Mouse (Mus musculus) layer of hippocampus, postnatal 36 days (tissue): ENCODE measurements around the gene Vsir. TPM values are rescaled to one million over a fixed set of nuclear protein-coding genes. Genes with fewer than 3 reads are reported as not detected.

ENCODE experiments used
- DNase-seq, 2 experiments: peaks; one replicate each; pipeline ENCODE4 v3.0.0; 2022
- total RNA-seq, 2 experiments: library from RNA; stranded (reverse); gene quantifications; 2 replicates each; pipeline ENCODE4 v1.2.3; 2021

The Vsir gene
- total RNA-seq, 2 experiments from 2014 or later = 19.8 to 22.9 TPM

DNA sequence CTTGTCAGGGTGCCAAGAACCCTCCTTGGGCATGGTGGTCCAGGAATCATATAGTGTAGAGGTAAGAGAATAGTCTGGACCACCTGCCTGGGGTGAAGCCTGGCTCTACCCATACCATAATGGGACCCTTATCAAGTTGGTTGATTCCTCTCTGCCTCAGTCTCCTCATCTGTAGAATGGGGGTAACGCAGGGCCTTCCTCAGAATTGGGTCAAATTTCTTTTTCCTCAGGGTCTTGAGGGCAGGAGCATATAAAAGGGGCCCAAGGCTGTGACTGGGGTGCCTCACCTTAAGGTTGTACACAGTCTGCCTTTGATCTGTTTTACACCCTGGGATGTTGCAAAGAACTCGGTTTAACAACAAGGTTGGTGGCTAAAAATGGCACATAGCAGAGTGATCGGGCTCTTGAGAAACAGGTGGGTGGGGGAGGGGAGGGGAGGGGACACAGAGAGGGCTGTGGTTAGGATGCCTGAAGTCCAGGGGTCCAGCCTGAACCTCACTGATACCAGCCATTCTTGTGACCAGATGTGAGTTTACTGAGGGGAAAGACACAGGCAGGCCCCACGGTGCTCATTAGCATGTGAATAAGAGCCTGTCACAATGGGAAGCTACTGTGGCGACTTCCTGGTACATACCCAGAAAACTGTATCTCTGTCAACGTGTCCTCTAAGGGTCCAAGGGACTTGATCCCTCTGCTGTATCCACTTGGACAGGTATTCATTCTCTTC lies 43.7 kb downstream of the Vsir start:
- no peak for DNase-seq

DNA sequence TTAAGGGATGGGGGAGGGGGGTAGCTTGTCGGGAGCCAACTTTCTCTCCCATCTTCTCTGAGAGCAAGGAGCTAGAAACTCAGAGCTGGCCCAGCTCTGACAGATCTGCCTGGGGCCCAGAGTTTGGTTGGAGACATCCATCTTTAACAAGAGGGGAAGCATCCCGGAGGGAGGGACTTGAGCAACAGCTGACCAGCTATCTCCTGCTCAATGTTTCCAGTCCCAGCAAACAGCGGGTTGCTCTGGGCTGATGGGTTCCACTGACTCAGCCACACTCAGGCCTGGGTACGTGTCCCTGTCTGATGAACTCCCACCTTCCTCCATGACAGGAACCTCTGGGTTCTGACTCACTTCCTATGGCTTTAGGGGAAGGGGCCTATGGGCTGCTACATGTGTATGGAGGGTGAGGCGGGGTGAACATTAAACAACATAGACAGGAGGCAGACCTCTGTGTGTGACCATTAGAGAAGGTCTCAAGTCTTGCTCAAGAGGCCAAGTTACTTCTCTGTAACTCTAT lies 44.3 kb downstream of the Vsir start:
- DNase-seq = no peak

DNA sequence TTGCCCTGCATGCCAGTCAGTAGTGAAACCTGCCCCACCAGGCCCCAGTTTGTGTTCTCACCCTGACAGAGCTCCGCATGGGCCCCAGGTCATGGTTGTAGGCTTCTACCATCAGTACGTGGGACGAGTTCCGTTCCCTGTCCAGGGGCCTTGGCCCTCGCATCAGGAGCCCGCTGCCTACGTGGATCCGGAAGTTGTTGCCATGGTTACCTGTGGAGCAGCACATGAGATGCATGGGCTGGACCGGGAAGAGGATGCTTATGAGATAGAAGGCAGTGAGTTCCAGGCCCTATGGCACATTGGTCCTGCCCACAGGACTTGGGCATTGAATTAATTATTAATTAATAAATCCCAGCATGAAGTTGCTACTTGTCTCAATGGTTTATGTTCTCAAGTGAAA lies 45.0 kb downstream of the Vsir start:
- DNase-seq = no peak

DNA sequence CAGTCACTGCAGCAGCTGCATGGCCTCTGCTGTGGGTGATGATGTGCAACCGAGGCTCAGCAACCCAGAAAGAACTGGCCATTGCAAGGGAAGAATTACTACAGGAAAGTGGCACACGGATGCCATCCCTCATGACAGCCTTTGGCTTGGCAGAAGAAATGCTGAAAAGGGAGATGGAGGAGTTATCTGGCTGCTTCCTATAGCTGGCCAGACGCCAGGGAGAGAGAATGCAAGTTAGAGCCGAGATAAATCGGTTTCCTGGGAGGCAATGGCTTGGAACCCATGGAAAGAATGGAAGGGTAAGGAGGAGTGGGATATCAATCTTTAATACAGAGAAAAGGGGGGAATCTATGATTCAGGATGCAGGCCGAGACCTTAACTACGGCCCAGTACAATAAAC lies 48.3 kb downstream of the Vsir start:
- DNase-seq = no peak

DNA sequence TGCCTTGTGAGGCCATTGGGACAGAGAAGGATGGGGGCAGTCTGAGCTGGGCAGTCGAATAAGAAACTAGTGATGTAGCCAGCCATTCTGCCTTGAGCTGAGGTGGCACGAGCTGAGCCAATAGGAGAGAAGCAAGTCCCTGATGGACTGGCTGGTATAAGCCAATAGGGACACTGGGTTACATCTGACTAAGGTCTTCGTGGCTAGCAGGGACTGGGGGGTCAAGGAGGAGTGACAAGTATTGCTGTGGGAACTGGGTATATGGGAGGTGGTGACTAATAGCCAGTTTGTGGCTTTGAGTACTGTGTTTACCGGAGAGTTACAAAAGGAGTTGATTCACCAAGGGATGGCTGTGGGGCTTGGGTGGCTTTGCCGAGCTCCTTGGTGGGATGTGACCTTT lies 49.0 kb downstream of the Vsir start:
- DNase-seq = no peak

DNA sequence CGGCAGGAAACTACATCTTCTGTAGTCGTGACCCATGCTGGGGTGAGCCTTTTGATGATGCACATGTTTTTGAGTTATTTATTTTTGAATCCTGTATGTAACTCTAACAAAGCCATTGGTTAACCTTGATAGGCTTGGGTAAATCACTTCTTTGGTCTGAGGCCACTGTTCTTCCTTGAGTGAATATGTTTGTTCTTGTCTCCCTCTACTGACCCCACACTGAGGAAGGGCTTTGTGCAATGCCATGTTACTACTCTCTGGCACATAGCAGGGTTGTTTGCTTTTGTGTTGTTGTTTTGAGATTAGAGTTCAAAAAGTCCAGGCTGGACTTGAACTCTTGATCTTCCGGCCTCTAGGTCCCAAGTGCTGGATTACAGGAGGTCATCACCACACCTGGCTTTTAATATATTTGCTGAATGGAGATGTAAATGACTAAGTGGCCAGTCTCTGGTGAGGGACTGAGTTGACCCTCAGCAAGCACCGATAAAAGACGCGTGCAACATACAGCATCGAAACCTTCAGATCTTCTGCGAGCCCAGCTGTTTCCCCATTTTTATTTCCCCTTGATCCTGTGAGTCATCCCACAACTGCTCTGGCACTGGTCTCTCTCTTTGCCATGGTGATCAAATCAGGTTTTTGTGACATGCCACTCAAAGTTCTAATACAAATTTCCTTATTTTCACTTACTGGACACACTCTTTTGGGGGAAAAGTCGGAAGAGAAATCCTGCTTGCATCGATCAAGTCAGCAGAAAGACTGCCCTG lies 51.6 kb downstream of the Vsir start:
- no peak for DNase-seq

DNA sequence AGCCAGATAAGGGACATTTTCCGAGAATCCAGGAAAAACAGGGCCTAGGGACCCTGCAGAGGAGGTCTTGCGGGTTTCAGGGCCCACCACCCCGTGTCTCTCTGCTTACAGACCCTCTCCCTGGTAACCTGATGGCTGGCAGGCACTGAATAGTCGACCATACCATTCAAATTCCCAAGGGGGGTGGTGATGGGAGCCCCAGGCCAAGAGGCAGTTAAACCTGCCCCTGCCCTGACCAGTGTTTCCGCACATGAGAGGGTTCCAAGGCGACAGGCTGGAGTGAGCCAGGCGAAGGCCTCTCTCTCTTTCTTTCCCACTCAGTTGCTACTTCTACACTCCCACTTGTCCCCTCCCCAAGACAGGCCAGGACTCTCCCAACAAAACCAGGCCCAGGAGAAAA lies 52.8 kb downstream of the Vsir start, which contains the start of gene Gm17455:
Gm17455 (plus strand) TSS at position 278 of the 400 bp plus-strand sequence.
- no peak for DNase-seq

DNA sequence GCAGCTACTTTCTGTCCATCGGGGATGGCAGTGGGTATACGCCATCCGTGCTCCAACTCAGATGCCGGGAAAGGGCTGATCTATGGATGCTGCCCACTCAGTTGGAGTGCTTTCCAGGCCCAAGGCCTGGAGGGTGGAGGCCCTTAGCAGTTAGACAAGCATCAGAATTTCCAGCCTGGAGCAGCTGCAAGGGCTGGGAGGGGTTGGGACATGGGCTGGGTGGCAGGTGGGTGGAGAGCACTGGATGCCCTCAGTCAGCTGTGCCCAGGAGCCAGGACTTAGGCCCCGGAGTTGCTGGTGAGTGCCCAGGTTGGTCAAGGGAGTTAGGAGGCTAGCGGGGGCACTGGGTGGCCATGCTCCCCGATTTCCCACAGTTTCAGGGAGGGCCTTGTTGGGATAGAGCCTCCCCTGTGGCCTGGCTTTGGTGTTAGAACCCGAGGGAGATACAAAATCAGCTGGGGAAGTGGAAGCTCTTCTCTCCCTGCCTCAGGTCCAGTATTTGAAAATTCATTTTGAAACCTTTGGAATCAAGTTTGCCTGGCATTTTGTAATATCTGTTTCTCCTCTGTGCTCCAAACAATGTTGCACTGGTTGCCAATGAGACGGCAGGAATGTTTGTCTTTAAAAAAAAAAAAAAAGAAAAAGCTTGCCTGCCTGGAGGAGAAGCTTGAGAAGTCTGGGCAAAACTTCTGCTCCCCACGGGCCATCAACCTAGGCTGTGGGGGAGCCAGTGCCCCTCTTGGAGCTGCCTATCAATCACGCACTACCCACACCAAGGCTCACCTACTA lies 54.0 kb downstream of the Vsir start:
- no peak for DNase-seq

DNA sequence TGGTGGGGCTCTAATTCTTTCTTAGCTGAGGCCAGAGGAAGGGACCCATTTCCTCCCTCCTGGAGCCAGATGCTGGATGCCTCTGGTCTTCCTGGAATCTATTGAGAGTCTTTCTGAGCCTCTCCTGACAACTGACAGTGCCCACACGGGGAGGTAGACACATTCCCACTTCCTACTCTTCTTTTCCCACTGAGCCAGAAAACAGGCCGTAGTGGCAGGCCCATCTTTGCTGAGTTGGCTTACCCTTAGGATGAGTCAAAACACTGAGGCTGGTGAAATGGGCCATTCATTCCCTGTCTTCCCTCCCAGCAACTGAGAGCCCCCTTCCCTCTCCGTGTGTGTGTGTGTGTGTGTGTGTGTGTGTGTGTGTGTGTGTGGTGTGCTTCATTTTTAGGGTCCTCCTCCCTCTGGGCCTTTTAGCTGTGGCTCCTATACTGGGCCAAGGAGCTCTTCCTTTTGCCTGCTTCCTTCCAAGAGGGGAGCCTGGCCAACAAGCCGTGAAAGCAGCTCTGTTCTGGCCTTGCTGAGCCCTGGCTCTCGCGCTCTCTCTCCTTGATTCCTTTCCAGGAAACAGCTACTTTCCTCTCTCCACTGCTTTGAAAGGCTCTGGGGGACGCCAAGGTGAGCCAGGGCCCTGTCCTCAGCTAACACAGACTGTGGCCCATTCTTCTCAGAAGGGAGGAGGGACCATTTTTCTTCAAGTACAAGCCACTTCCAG lies 59.0 kb downstream of the Vsir start:
- DNase-seq = peak; percentile 41 to 44

DNA sequence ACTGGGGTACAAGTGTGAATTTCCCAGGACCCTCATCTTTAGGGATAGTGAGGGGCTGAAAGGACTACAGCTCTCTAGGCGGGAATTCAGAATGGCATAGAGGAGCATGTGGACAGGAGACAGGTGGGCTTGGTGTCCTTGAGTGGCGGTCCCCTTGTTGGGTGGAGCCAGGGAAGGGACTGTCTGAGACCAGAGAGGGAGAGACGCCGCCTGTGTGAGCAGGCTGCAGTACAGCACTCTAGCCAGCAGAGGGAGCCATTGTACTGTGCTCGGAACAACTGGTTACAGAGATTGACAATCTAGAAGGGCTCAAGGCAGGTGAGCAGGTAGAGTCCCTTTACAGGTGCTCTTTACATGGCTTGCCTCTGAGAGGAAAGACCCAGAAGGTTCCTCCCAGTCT lies 61.2 kb downstream of the Vsir start:
- DNase-seq = peak; percentile 58 to 67

DNA sequence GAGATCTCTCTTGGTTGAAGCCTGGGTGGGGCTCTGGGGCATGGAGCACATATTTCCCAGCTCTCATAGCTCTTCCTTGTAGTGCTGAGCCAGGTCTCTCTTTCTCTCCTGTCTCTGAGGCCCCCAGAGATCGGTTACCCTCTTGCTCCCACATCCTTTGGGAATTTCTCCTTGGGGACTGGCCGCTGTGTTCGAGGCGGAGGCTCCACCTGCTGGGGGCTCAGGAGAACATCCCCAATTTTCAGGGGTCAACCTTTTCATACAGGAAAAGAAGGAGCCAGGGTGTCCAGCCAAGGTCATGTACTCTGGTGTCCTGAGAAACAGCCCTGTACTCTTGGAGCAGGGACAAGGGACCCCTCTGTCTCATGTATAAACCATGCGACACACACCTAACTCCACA lies 65.1 kb downstream of the Vsir start:
- no peak for DNase-seq

DNA sequence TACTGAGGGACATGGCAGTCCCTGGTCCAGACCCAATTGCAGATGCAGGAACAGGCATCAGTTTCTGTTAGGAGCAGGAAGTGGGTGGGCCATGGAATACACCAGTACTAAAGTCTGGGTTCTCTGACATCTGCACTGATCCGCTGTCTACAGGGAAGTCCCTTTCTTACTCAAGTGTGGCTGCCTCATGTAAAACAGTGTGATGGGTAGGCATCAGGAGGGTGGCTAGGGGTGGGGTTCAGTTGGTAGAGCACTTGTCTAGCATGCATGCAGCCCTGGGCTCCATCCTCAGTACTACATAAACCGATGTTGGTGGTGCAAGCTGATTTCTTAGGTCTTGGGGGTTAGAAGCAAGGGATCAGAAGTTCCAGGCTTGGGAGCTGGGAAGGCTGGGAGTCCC lies 67.1 kb downstream of the Vsir start:
- no peak for DNase-seq

DNA sequence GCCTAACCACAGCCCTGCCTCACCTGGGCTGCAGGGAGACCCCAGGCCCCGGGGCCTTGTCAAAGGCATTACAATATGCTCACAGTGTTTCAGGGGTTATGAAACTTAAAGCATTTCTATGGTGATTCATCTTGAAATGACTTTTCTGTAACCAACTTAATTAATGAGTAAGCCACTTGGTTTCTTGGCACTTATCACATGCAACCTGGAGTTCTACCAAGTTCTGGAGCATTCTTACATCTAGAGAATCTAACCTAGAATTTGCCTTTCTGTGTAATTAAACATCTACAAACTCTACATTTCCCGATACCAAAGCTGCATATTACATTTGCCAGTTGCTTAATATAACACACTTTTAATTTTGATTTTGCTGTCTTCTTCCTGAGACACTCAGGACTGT lies 70.4 kb downstream of the Vsir start:
- DNase-seq = no peak

DNA sequence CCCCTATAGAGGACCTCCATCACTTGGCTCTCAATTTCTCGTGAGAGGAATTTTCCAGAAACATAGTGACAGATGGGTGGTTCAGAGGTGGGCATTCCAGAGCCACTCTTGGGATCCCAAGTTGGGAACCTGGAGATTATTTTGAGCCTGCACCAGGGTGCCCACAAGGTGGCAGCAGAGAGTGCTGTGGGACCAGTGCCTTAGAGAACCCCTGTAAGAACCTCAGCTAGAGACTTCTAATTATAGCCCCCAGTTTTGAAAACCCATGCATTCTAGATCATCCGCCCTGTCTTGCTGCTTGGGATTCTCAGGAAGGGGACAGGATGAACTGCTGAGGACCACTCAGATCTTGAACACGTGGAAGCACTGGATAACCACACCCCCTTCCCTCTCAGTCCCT lies 71.5 kb downstream of the Vsir start:
- peak; percentile 47 to 51 for DNase-seq

DNA sequence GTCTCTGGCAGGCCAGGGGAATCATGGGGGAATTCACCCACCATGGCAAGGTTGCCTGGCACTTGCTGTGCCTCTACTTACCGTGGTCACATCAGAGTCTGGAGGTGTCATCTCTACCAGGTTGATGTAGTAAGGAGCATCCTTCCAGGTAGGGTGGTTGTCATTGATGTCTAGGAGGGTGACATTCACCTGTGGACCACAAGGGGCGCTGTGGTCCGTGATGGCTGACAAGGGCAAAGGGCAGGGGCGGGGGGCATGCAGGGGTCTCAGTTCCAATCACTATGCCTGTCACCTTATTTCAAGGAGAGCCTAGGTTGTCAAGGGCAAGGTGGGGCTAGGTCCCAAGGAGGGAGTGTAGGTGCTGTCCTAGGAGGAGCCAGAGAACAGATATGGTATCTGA lies 73.0 kb downstream of the Vsir start:
- no peak for DNase-seq

Other genes starting within 250 kb of the Vsir start
- 100 to 1,000 TPM; 493 to 502 TPM for gene Spock2, start 240.6 kb upstream of the Vsir start, total RNA-seq
- 1 to 10 TPM; 2.2 to 2.8 TPM for gene Chst3, start 127.6 kb upstream of the Vsir start, total RNA-seq
- gene Psap, start 69.2 kb upstream of the Vsir start, total RNA-seq = 1,000 to 10,000 TPM; 1,330 to 1,401 TPM
- not detected for gene Gm17455, start 52.9 kb downstream of the Vsir start, total RNA-seq